Mouse (Mus musculus) MEL (cell line): ENCODE data around the gene Sp2.

Source experiments
- CHD1 ChIP-seq: IDR thresholded peaks from 2 replicates; pipeline ENCODE4 v1.6.1; 2012; ENCODE audit warnings: low read depth, mild to moderate bottlenecking, inconsistent platforms, low read length, improper control_type of control experiment
- MAFK ChIP-seq: IDR thresholded peaks from 2 replicates; pipeline ENCODE4 v1.6.1; 2011; ENCODE audit warnings: low read depth, mild to moderate bottlenecking, low read length, improper control_type of control experiment, borderline replicate concordance
- POLR2A ChIP-seq, 2 experiments: IDR thresholded peaks; 2 replicates each; pipeline ENCODE4 v1.6.1; 2011 to 2012; ENCODE audit warnings: low read length in 2 of 2, mild to moderate bottlenecking in 2 of 2, control low read depth in 1 of 2, improper control_type of control experiment in 1 of 2, low read depth in 1 of 2, moderate library complexity in 1 of 2; ENCODE audit not compliant: control insufficient read depth in 1 of 2, insufficient read depth in 1 of 2, poor library complexity in 1 of 2
- UBTF ChIP-seq: IDR thresholded peaks from 2 replicates; pipeline ENCODE4 v1.6.1; 2012; ENCODE audit warnings: low read depth, mild to moderate bottlenecking, inconsistent platforms, low read length, improper control_type of control experiment, moderate library complexity, borderline replicate concordance; ENCODE audit not compliant: insufficient read depth
- ZNF384 ChIP-seq: IDR thresholded peaks from 2 replicates; pipeline ENCODE4 v1.6.1; 2012; ENCODE audit warnings: low read depth, mild to moderate bottlenecking, inconsistent platforms, low read length, improper control_type of control experiment

GRCm38 (mm10) chr11:96916044-96916884 is 66.5 kb downstream of the Sp2 start, which contains the start of gene Cdk5rap3:
- TF ChIP-seq POLR2A (IDR thresholded peaks at IDR 0.05; ENCODE audit: control insufficient read depth in 1 of 2, insufficient read depth in 1 of 2, low read depth in 1 of 2, low read length in 2 of 2, poor library complexity in 1 of 2) (peak; percentile 62 to 84), MAFK (no peak), CHD1 (0 out of 2 replicates have a peak, but pooled peaks have one; percentile 54), UBTF (0 out of 2 replicates have a peak, but pooled peaks have one; percentile 50), ZNF384 (no peak)
